Mouse (Mus musculus) heart, postnatal 0 days (tissue): Measurements from ENCODE around the gene Mcur1.

Experiments
- CTCF ChIP-seq: IDR thresholded peaks from 2 replicates; pipeline ENCODE4 v1.5.1; 2016; ENCODE audit warnings: antibody characterized with exemption, control low read depth, low read depth
- EP300 ChIP-seq: IDR thresholded peaks from 2 replicates; pipeline ENCODE4 v1.6.1; 2016; ENCODE audit warnings: antibody characterized with exemption, low read depth

DNA sequence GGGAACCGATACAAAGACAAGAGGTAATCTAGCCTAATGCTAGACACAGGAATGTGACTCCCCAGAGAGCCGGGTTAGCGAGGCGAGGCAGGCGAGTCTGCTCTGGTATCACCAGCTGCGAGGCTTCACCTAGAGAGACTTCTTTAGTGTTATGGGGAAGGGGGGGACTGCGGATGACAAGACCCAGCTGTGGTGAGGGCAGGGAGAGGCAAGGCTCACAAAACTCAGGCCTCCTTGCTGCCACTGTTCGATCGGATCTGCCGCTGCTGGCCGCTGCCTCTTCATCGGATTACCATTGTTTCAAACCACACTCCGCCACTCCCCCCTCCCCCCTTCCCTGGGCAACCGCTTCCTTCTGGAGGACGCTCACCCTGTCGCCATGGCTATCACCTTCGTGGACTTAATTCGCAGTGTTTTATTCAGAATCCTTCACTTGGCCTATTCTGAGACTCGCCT lies 56.6 kb downstream of the Mcur1 start:
- TF ChIP-seq CTCF (no peak), EP300 (no peak)
